Mouse (Mus musculus): ENCODE measurements around the gene Nags.

DNA sequence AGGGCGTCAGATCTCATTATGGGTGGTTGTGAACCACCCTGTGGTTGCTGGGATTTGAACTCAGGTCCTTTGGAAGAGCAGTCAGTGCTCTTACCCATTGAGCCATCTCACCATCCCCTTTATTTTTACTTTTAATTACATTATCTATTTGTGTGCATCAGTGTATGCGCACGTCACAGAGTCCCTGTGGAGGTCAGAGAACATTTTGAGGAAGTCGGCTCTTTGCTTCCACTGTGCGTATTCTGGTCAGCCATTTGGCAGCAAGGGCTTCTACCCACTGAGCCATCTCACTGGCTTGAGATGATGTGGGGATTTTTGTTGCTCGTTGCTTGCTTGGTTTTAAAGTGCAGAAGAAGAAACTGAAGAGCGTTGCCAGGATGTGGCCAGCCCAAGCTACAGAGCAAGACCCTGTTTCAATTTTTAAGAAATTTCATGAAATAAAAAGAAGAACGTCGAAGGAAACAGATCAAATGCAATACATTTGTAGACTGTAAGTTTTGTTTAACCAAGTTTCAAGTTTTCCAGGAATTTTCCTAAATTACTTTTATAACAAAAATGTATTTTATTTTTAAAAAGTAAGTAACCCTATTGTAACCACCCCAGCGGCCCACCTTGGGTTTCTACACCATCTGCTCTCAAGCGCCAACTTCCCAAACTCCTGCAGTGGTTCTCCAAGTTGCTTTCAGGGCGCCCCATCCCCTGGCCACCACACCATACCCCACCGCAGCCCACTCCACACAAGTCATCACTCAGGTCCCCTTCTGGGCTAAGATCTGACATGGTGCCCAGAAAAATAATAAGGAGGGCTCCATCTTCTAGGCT lies 7.5 kb upstream of the Nags start:
- TF ChIP-seq CTCF (IDR thresholded peaks at IDR 0.05; ENCODE audit: low read depth) (no peak; the same call in 1 of the 2 replicates), EP300 (IDR thresholded peaks at IDR 0.05; ENCODE audit: low read depth) (no peak)
